ENCODE assay signal across 8 mouse cellular contexts in the genomic region with DNA sequence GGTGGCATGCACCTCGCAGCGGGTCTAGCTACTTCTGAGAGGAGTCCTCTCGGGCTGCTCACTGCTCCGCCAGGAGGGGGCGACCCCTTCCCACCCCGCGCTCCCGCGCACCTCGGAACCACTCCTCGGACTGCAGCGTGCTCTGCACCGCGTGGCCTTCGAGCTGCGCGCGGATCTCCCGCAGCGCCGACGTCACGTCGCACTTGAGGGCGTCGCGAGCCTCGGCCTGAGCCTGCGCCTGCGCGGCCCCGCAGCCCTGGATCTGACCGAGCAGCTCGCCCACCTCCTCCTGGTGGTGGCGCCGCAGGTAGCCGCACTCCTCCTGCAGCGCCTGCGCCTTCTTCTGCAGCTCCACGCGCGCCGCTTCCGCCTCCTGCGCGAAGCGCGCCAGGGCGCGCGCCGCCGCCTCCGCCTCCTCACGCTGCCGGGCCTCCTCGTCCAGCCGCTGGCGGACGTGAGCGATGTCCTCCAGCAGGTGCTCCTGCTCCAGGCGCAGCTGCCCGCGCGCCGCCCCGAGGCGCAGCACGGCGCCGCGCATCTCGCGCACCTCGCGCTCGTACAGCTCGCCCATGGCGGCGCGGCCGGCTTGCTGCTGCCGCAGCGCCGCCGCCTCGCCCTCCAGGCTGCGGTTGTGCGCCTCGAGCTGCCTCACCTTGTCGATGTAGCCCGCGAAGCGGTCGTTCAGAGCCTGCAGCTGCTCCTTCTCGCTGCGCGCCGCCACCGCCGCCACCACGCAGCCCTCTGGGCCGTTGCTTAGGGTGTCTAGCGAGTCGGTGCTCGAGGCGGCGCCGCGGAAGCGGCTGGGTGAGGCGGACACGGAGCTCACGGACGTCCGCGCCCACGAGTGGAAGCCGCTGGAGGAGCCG. TPM values are rescaled to one million over a fixed set of nuclear protein-coding genes. Genes with fewer than 3 reads are reported as not detected.
DNase-seq lines count a peak whose midpoint lies in the region; ATAC-seq and TF ChIP-seq lines count a peak whose summit lies in the region.

No protein-coding gene starts in this region.

- TF ChIP-seq POLR2A in small intestine, adult 2 months (IDR thresholded peaks at IDR 0.05; ENCODE audit: low read depth, low read length): no peak

- no peak for ATAC-seq in erythroid progenitor cell, adult 5-6 weeks (replicated peaks; ENCODE audit: low FRiP score, poor library complexity, severe bottlenecking)

- no peaks in the 10 kb centered on the region for H3K36me3 ChIP-seq in small intestine, adult 2 months (ENCODE audit: control insufficient read depth, insufficient read depth, low read length)

- DNase-seq in T-cell, adult 2 months (ENCODE audit: low spot score): peak; percentile 87
- peak; percentile 75 to 77 for DNase-seq in cerebellum, postnatal 10 days
- DNase-seq in frontal cortex, postnatal 25 days (ENCODE audit: low spot score in 2 of 2): peak; percentile 71 to 74
- DNase-seq in kidney, adult 11 months: peak; percentile 19
- peak; percentile 90 to 94 for DNase-seq in left cerebral cortex, postnatal 36 days (ENCODE audit: low spot score in 2 of 2)
- DNase-seq in mesoderm, embryonic 11.5 days (ENCODE audit: low read depth, low spot score): peak; percentile 65

- H3K27me3 ChIP-seq in small intestine, adult 2 months (ENCODE audit: control insufficient read depth, insufficient read depth, low read length): peaks cover 33% of the 10 kb centered on the region

- intact Hi-C loops in left cerebral cortex, postnatal 36 days (cut with DNase I): no loop called here

- peak overlapping the region; percentile 59 for H3K4me3 ChIP-seq in small intestine, adult 2 months (ENCODE audit: low read depth, low read length)

- no peak for TF ChIP-seq CTCF in small intestine, adult 2 months (IDR thresholded peaks at IDR 0.05; ENCODE audit: extremely low read depth, insufficient read length, insufficient replicate concordance, low read depth, low read length)

- under 1% methylated on average over 120 of the region's 120 CpGs for WGBS in small intestine, adult 2 months

- no peak overlapping the region for H3K27ac ChIP-seq in small intestine, adult 2 months (ENCODE audit: insufficient read depth, low read depth, low read length)

- H3K4me1 ChIP-seq in small intestine, adult 2 months (ENCODE audit: control insufficient read depth, insufficient read depth, insufficient read length, low read length): peaks cover 9% of the 10 kb centered on the region; the same call in 1 of the 2 replicates

RNA-seq across cellular contexts. Expression of a gene that starts 0.7 kb away (rescaled TPM):
- 10 to 100 TPM; 44.0 to 47.2 TPM for total RNA-seq in left cerebral cortex, postnatal 36 days (2021)
- 0.19 and 0.27 TPM in 2 replicates for polyA plus RNA-seq in small intestine, adult 2 months (2012; rRNA removed)
- total RNA-seq in erythroid progenitor cell, adult 5-6 weeks (2015; ENCODE audit: low replicate concordance): not detected in 2 replicates
- 0.39 and 0.98 TPM in 2 replicates for total RNA-seq in erythroid progenitor cell, adult 5-6 weeks (2017; ENCODE audit: low replicate concordance)

RNA-seq across cellular contexts. Expression of a gene that starts 39.4 kb away (rescaled TPM):
- 100 to 1,000 TPM; 145 to 153 TPM for total RNA-seq in left cerebral cortex, postnatal 36 days (2021)
- polyA plus RNA-seq in small intestine, adult 2 months (2012; rRNA removed): 55.8 and 96.1 TPM in 2 replicates
- 42.8 and 126 TPM in 2 replicates for total RNA-seq in erythroid progenitor cell, adult 5-6 weeks (2015; ENCODE audit: low replicate concordance)
- total RNA-seq in erythroid progenitor cell, adult 5-6 weeks (2017; ENCODE audit: low replicate concordance): 91.6 and 103 TPM in 2 replicates

RNA-seq across cellular contexts. Expression of a gene that starts 52.1 kb away (rescaled TPM):
- total RNA-seq in left cerebral cortex, postnatal 36 days (2021): 10 to 100 TPM; 35.7 to 45.4 TPM
- polyA plus RNA-seq in small intestine, adult 2 months (2012; rRNA removed): 7.1 and 14.1 TPM in 2 replicates
- 3.6 and 4.6 TPM in 2 replicates for total RNA-seq in erythroid progenitor cell, adult 5-6 weeks (2015; ENCODE audit: low replicate concordance)
- 8.3 and 12.7 TPM in 2 replicates for total RNA-seq in erythroid progenitor cell, adult 5-6 weeks (2017; ENCODE audit: low replicate concordance)

Comparison
In these comparisons a context has a peak if more than half of its experiments do, and no peak if none do; other contexts are left out.
1. DNase-seq: peak in every context shown above with its lines; median percentile 92 in left cerebral cortex, postnatal 36 days; 87 in T-cell, adult 2 months; 76 in cerebellum, postnatal 10 days; 72 in frontal cortex, postnatal 25 days; 65 in mesoderm, embryonic 11.5 days; 19 in kidney, adult 11 months.
2. RNA of a gene that starts 0.7 kb away (total RNA-seq): 44.0 to 47.2 TPM in left cerebral cortex, postnatal 36 days; 0.39 to 0.98 TPM in erythroid progenitor cell, adult 5-6 weeks; every median in the first group is over 10 times any median in the second.